Mouse (Mus musculus) heart, embryonic 11.5 days (tissue): ENCODE measurements at regions not wholly inside any gene's neighbourhood (a gene's known extent, or its start where the extent isn't known, plus 50 kb on each side); places are given as distances from the start of the nearest gene placed in this dataset.

ENCODE experiments used
- ATAC-seq: fragments of 200-750 bp; cut with Nextera tagmentation; replicated peaks from 2 replicates; pipeline ENCODE4 v1.8.0; 2017; ENCODE audit warnings: moderate library complexity; ENCODE audit not compliant: insufficient number of reproducible peaks, low FRiP score, low TSS enrichment
- H3K27ac ChIP-seq: fragments of 300-500 bp; sonication (generic); 2 replicates; pipeline ENCODE4 v1.5.1; 2014; ENCODE audit warnings: mild to moderate bottlenecking, low read depth, low read length
- H3K27me3 ChIP-seq: fragments of 300-500 bp; sonication (generic); 2 replicates; pipeline ENCODE4 v1.6.1; 2014; ENCODE audit warnings: mild to moderate bottlenecking, low read length, mixed read lengths; ENCODE audit not compliant: control insufficient read depth, insufficient read depth
- H3K36me3 ChIP-seq: fragments of 300-500 bp; sonication (generic); 2 replicates; pipeline ENCODE4 v1.6.1; 2014; ENCODE audit warnings: mild to moderate bottlenecking, low read length, moderate library complexity, mixed read lengths; ENCODE audit not compliant: control insufficient read depth, insufficient read depth
- H3K4me1 ChIP-seq: fragments of 300-500 bp; sonication (generic); 2 replicates; pipeline ENCODE4 v1.6.1; 2014; ENCODE audit warnings: low read length; ENCODE audit not compliant: control insufficient read depth, insufficient read depth
- H3K4me2 ChIP-seq: fragments of 300-500 bp; sonication (generic); 2 replicates; pipeline ENCODE4 v1.6.1; 2014; ENCODE audit warnings: mild to moderate bottlenecking, moderate library complexity
- H3K4me3 ChIP-seq: fragments of 300-500 bp; sonication (generic); 2 replicates; pipeline ENCODE4 v1.5.1; 2014; ENCODE audit warnings: low read depth, low read length
- H3K9ac ChIP-seq: fragments of 300-500 bp; sonication (generic); 2 replicates; pipeline ENCODE4 v1.6.1; 2014; ENCODE audit warnings: mild to moderate bottlenecking, low read depth, low read length, moderate library complexity
- H3K9me3 ChIP-seq: fragments of 300-500 bp; sonication (generic); replicated peaks from 2 replicates; pipeline ENCODE4 v1.6.1; 2016; ENCODE audit warnings: low read length; ENCODE audit not compliant: control insufficient read depth
- WGBS: fragments of 180-500 bp; shearing (Covaris S2); extraction: QIAGEN DNeasy Blood & Tissue Kit; methylation state at CpG from one replicate; pipeline ENCODE4 v1.1.7; 2014; ENCODE audit not compliant: insufficient replicate concordance; 5-methylcytosine and 5-hydroxymethylcytosine counted together

GRCm38 (mm10) chr16:13040312-13041100 lies 69.0 kb upstream of the Ercc4 start:
- WGBS = 70% methylated on average over 15 of the region's 15 CpGs
- no peak for ATAC-seq
- H3K4me3 ChIP-seq = no peak overlapping the region
- no peaks in the 10 kb centered on the region for H3K27me3 ChIP-seq
- H3K9me3 ChIP-seq = no peaks in the 10 kb centered on the region
- no peaks in the 10 kb centered on the region for H3K36me3 ChIP-seq
- H3K27ac ChIP-seq = no peak overlapping the region
- no peak overlapping the region for H3K9ac ChIP-seq
- no peak overlapping the region for H3K4me2 ChIP-seq
- no peaks in the 10 kb centered on the region for H3K4me1 ChIP-seq

DNA sequence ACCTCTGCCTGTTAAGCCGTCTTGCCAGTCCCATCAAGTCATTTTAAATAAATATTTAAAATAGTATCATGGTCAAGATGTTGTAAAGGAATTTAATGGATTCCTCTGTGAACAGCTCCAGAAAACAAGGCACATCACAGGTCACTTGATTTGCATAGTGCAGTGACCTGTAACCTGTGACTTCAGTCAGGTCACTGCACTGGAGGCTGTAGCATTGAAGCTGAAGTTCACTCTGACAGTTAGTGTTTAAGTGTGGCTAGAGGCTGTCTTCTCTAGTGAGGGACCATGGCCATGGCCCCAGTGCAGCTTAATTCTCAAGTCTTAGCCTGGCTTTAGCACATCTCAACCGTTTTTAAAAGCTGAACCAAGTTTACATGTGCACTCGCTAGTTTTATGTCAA lies 68.1 kb upstream of the Ercc4 start:
- Histone ChIP-seq H3K9me3 (no peaks in the 10 kb centered on the region), H3K9ac (no peak overlapping the region), H3K27me3 (no peaks in the 10 kb centered on the region), H3K4me3 (no peak overlapping the region), H3K4me2 (no peak overlapping the region), H3K4me1 (no peaks in the 10 kb centered on the region), H3K27ac (no peak overlapping the region), H3K36me3 (no peaks in the 10 kb centered on the region)
- 66% methylated on average over 3 of the region's 3 CpGs for WGBS
- no peak for ATAC-seq

DNA sequence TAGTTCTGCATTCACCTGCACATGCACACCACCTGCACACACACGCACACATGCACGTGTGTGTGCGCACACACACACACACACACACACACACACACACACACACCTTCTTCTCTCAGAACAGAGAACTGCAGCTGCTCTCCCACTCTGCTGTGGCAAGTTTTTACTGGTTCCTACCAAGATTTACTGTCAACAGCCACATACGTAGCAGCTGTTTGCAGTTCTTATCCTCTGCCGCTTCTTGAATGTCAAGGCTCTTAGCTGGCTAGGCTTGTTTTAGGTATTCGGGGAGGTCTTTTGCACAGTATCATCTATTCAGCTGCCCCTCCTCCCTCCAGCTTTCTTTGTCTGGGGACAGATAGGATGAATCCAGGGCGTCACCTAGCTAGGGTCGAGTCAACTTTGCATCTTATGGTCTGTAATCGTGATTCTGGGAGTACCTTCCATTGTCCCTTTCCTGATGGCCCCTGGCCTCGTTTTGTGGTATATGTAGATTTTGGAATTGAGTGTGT lies 64.3 kb upstream of the Ercc4 start:
- H3K27me3 ChIP-seq = no peaks in the 10 kb centered on the region
- H3K36me3 ChIP-seq = no peaks in the 10 kb centered on the region
- H3K4me2 ChIP-seq = no peak overlapping the region
- H3K27ac ChIP-seq = no peak overlapping the region
- 77% methylated on average over 10 of the region's 10 CpGs for WGBS
- 0 out of 2 replicates have a peak, but pooled peaks cover 2% of the 10 kb centered on the region for H3K9me3 ChIP-seq
- H3K9ac ChIP-seq = no peak overlapping the region
- no peak overlapping the region for H3K4me3 ChIP-seq
- no peaks in the 10 kb centered on the region for H3K4me1 ChIP-seq
- ATAC-seq = no peak

GRCm38 (mm10) chr16:13046366-13047120 lies 62.9 kb upstream of the Ercc4 start:
- H3K9ac ChIP-seq = no peak overlapping the region
- H3K4me3 ChIP-seq = no peak overlapping the region
- ATAC-seq = no peak
- H3K4me1 ChIP-seq = no peaks in the 10 kb centered on the region
- 0 out of 2 replicates have a peak, but pooled peaks cover 2% of the 10 kb centered on the region for H3K9me3 ChIP-seq
- 69% methylated on average over 6 of the region's 6 CpGs for WGBS
- no peaks in the 10 kb centered on the region for H3K27me3 ChIP-seq
- H3K4me2 ChIP-seq = no peak overlapping the region
- no peak overlapping the region for H3K27ac ChIP-seq
- no peaks in the 10 kb centered on the region for H3K36me3 ChIP-seq

DNA sequence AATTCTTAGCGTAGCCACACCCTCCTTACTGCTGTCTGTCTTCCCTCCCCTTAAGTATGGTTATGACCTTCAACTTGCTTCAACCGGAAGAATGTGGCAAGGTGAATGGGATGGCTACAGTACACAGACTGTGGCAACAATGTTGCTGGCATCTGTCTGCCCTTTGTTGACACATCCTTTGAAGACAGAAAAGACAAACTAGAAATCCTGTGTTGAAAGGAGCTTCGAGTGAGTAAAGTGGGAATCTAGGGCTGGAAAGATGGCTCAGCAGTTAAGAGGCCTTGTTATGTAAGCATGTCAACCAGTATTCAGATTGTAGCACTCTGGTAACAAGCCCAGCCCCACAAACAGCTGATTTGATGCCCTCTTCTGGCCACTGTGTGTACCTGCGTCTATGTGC lies 60.2 kb upstream of the Ercc4 start:
- Histone ChIP-seq H3K4me2 (no peak overlapping the region), H3K36me3 (no peaks in the 10 kb centered on the region), H3K27me3 (no peaks in the 10 kb centered on the region), H3K9me3 (0 out of 2 replicates have a peak, but pooled peaks cover 2% of the 10 kb centered on the region), H3K9ac (no peak overlapping the region), H3K4me1 (no peaks in the 10 kb centered on the region), H3K4me3 (no peak overlapping the region), H3K27ac (no peak overlapping the region)
- ATAC-seq = no peak
- WGBS = 83% methylated on average over 4 of the region's 4 CpGs

GRCm38 (mm10) chr16:13050225-13050892 lies 59.1 kb upstream of the Ercc4 start:
- WGBS = 71% methylated on average over 8 of the region's 8 CpGs

GRCm38 (mm10) chr16:13054956-13055355 lies 54.5 kb upstream of the Ercc4 start:
- Histone ChIP-seq H3K9ac (no peak overlapping the region), H3K36me3 (no peaks in the 10 kb centered on the region), H3K4me2 (no peak overlapping the region), H3K4me1 (no peaks in the 10 kb centered on the region), H3K4me3 (no peak overlapping the region), H3K27ac (no peak overlapping the region), H3K9me3 (no peaks in the 10 kb centered on the region), H3K27me3 (no peaks in the 10 kb centered on the region)
- no peak for ATAC-seq
- WGBS = 85% methylated on average over 7 of the region's 7 CpGs

More at GRCm38 (mm10) chr16:13050225-13050892, 59.1 kb upstream of the Ercc4 start:
- Histone ChIP-seq H3K4me3 (no peak overlapping the region), H3K27ac (no peak overlapping the region), H3K36me3 (no peaks in the 10 kb centered on the region), H3K9me3 (0 out of 2 replicates have a peak, but pooled peaks cover 2% of the 10 kb centered on the region), H3K27me3 (no peaks in the 10 kb centered on the region), H3K4me1 (no peaks in the 10 kb centered on the region), H3K9ac (no peak overlapping the region), H3K4me2 (no peak overlapping the region)
- ATAC-seq = no peak
